Mouse (Mus musculus): ENCODE results near the gene Gm14305. TPM values are rescaled to one million over a fixed set of nuclear protein-coding genes. Genes with fewer than 3 reads are reported as not detected.

The Gm14305 gene
- polyA plus RNA-seq (2015; fragmentation: Illumina TruSeq; extraction: RNeasy Lipid Tissue Mini Kit (QIAGEN cat#74804); ENCODE audit: insufficient read depth, low replicate concordance), result 26.7 TPM

GRCm38 (mm10) chr2:176708051-176708450 is at the start of gene Gm14305:
Gm14305 (plus strand) TSS chr2:176708328.

GRCm38 (mm10) chr2:176670222-176670621 is 37.9 kb upstream of the Gm14305 start, which contains the start of gene Zfp973:
Zfp973 (plus strand) TSS chr2:176670522.

Other genes starting within 250 kb of the Gm14305 start
- gene Gm14434, start 221.5 kb upstream of the Gm14305 start, polyA plus RNA-seq (2015; fragmentation: Illumina TruSeq; extraction: RNeasy Lipid Tissue Mini Kit (QIAGEN cat#74804); ENCODE audit: insufficient read depth, low replicate concordance), result 1.8 TPM
- gene Zfp967, start 187.3 kb upstream of the Gm14305 start, polyA plus RNA-seq (2015; fragmentation: Illumina TruSeq; extraction: RNeasy Lipid Tissue Mini Kit (QIAGEN cat#74804); ENCODE audit: insufficient read depth, low replicate concordance), result not detected
- gene Gm14308, start 72.0 kb upstream of the Gm14305 start, polyA plus RNA-seq (2015; fragmentation: Illumina TruSeq; extraction: RNeasy Lipid Tissue Mini Kit (QIAGEN cat#74804); ENCODE audit: insufficient read depth, low replicate concordance), result 6.7 TPM
- gene Zfp973, start 37.8 kb upstream of the Gm14305 start, polyA plus RNA-seq (2015; fragmentation: Illumina TruSeq; extraction: RNeasy Lipid Tissue Mini Kit (QIAGEN cat#74804); ENCODE audit: insufficient read depth, low replicate concordance), result 35.0 TPM
- 14.1 TPM for gene Gm14295, start 90.3 kb downstream of the Gm14305 start, polyA plus RNA-seq (2015; fragmentation: Illumina TruSeq; extraction: RNeasy Lipid Tissue Mini Kit (QIAGEN cat#74804); ENCODE audit: insufficient read depth, low replicate concordance)
- gene Gm14408, start 122.8 kb downstream of the Gm14305 start, polyA plus RNA-seq (2015; fragmentation: Illumina TruSeq; extraction: RNeasy Lipid Tissue Mini Kit (QIAGEN cat#74804); ENCODE audit: insufficient read depth, low replicate concordance), result not detected
- gene Gm14296, start 219.5 kb downstream of the Gm14305 start, polyA plus RNA-seq (2015; fragmentation: Illumina TruSeq; extraction: RNeasy Lipid Tissue Mini Kit (QIAGEN cat#74804); ENCODE audit: insufficient read depth, low replicate concordance), result 7.7 TPM